Mouse (Mus musculus): Measurements from ENCODE around the gene Wdfy3.

GRCm38 (mm10) chr5:101982239-101982638, 87.5 kb downstream of the Wdfy3 start:
- no peak for TF ChIP-seq CTCF (IDR thresholded peaks at IDR 0.05; ENCODE audit: low read depth)
- TF ChIP-seq EP300 (IDR thresholded peaks at IDR 0.05; ENCODE audit: low read depth) = no peak

Data from heart, postnatal 0 days (tissue).